Mouse (Mus musculus) kidney, adult 11 months (tissue): Measurements from ENCODE around the gene Spns2.

Source experiments
- DNase-seq: peaks from one replicate; pipeline ENCODE4 v3.0.0; 2022

Spns2 gene

DNA sequence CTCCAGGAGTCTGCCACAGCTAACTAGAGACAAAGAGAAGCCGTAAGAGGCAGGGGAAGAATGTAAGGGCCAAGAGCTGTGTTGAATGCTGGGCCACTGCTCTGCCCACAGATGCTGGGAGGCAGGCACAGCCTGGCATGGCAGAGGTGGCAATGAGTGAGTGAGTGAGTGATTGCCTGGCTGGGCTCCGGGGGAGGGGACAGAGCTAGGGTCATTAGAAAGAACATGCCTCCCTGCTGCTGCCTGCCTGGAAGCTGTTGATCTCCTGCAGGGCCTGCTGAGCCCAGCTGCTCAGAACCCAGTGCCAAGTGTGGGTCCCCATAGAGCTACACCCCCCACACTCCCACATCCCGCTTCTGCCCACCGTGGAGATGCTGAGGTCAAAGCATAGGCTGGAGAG, 7.7 kb upstream of the Spns2 start:
- DNase-seq = no peak

DNA sequence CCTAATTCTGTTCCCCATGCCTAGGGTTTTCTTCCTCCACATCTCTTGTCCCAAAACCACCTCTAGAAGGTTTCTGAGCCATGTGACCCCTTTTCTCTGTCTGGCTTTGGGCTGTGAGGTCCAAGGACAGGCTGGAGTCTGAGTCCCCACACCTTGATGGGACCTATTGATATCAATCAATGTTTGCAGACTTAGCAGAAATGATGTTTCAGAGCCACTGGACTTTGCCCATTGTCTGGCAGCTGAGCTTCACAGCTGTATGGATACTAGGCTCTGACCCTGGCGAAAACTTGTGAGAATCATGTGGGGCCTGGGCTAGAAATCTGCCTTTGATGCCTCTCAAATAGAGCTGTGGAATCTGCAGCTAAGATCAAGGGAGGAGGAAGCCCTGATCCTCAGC, 7.1 kb upstream of the Spns2 start:
- DNase-seq = no peak

- no peak for DNase-seq
Observed at GRCm38 (mm10) chr11:72496066-72496465, 6.4 kb upstream of the Spns2 start.

DNA sequence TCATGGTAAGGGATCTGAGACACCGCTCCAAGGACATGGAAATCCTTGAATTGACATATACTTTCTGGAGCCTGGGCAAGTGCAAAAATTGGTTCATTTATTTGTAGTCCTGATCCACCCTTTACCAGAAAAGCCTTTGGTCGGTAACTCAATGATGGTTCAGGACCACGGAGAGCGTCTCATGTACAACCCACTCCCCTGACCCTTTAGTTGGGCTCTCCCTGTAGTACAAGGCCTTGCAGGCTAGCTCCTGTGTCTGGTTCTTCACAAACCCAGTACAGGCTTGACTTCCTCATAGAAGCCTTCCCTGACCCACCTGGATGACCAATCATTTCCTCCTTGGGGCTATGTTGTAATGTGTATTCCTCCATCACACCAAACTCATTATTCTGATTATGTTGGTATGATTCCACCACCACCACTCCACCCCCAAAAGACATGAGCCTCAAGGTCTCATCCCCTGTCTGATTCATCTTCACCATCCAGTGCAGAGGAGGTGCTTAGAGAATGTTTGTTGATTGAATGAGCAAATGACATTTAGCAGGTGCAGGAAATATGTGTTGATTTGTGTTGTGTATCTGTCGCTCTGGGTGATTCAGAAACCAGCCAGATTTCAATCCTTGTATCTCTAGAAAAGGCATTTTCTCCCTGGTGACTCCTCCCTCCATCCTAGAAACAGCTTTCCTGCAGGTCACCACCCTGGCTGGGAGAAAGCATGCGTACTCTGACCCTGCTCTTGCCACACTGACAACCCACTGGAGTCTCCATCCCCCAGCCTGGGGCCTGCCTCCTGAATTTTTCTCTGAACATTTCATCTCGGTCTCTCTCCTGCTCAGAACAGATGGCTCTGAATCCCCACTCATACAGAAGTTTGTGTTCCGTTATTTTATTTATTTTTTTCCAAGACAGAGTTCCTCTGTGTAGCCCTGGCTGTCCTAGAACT, 4.6 kb upstream of the Spns2 start:
- no peak for DNase-seq

DNA sequence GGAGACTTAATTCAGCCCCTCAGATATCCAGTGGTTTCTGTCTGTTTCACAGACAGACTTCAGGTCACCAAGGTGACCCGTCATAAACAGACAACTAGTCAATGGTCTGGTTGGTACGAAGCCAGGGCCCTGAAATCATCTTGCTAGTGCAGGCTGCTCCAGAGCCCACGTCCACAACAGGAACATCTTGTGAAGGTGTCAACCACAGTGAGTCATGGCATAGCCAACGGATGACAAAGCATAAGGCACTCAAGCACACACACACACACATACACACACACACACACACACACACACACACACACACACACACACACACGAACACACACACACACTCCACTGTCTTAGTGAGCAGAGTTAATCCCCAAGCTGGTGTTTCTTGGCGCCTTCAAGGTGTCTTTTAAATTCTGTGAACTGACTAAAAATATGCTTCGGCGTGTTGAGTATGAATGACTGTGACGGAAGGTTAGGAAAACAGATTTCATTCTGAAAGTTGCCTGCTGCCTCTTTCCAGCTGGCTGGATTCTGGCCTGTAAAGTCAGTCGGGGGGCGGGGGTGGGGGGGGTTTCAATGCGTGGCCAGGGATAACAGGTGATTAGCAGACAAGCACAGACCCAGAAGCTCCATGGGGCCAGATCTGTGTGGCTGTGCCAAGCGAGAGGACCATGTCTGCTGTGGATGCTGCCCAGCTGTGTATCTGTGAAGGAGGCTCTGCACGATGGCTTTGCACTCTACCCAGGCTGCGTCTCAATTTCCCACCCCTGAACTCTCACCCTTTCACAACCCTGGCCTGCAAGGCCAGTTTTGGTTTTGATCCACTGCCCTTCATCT, 1.6 kb upstream of the Spns2 start:
- DNase-seq = no peak

DNA sequence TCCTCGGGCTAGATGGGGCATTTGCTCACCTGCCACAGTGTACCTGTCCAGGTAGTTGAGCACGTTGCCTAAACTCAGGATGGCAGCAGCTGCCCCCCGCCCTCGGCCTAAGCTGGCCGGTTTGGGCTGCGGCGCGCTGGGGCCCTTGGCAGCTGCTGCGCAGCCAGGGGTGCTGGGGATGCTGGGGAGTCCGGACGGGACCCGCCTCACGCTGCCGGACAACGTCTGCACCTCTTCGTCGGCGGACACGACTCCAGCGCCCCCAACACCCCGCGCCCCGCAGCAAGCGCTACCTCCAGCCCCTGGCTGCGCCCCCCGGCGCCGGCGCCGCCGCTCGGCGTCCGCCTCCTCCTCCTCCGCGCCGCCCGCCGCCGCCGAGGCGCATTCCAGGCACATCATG, 307 bp downstream of the Spns2 start:
- DNase-seq = no peak

- DNase-seq = no peak
Observed at GRCm38 (mm10) chr11:72488753-72489271, 892 bp downstream of the Spns2 start.

DNA sequence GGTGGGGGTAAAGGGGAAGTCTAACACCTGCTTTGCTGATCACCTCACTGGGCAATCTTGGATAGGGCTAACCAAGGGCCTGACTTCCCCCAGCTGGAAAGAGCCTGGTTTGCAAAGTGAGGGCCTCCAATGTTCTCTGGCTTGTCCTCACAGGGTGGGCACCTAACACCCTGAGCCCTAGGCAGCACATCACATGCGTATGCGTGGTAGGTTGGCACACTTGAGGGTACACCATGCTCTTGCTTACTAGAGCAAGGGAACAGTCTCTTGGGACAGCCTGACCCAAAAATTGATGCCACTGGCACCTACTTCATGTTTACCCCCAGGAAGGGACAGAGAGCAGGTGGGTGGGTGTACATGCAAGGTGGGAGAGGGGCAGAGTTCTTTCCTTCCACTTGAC, 2.0 kb downstream of the Spns2 start:
- no peak for DNase-seq

GRCm38 (mm10) chr11:72487171-72487570, 2.5 kb downstream of the Spns2 start:
- DNase-seq = no peak

GRCm38 (mm10) chr11:72485960-72486359, 3.7 kb downstream of the Spns2 start:
- DNase-seq = no peak

- DNase-seq = no peak
Observed at GRCm38 (mm10) chr11:72485157-72485556, 4.5 kb downstream of the Spns2 start.

- DNase-seq = no peak
Observed at GRCm38 (mm10) chr11:72484549-72484948, 5.2 kb downstream of the Spns2 start.

GRCm38 (mm10) chr11:72481952-72482351, 7.8 kb downstream of the Spns2 start:
- no peak for DNase-seq

DNA sequence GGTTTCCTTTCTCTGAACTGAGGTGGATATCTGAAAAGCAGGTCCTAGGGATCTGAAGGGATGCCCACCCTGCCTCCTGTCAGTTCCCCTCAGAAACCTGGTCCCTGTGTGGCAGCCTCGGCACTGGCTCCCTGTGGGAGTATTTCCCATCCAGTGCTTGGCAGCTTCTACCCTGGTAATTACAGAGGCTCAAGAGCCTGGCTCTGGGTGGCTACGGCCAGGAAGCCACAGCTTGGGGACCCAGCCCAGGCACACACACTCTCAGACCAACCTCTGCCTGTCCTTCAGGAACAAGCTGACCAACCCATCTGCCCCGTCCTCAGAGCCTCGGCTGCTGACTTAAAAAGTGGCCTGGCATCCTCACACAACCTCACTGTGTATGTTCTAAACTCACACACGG, 8.4 kb downstream of the Spns2 start:
- DNase-seq = no peak

DNA sequence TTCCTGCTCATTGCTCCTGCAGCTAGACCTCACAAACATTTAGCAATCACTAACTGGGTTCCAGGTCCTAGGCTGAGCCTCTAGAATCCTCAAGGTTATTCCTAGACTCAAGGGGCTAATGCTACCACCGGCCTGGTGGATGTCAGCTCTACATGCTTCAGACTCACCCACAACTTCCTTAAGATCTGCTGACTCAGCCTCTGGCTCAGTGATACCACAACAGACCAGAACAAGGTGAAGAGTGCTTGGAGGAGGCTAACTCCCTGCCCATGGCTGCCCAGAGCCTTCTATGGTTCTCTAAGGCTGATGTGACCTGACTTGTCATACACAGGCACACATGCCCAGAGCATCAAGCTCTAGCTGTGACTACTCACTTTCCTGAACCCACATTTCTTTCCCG, 10.2 kb downstream of the Spns2 start:
- DNase-seq = no peak

GRCm38 (mm10) chr11:72478228-72478627, 11.5 kb downstream of the Spns2 start:
- DNase-seq = no peak

DNA sequence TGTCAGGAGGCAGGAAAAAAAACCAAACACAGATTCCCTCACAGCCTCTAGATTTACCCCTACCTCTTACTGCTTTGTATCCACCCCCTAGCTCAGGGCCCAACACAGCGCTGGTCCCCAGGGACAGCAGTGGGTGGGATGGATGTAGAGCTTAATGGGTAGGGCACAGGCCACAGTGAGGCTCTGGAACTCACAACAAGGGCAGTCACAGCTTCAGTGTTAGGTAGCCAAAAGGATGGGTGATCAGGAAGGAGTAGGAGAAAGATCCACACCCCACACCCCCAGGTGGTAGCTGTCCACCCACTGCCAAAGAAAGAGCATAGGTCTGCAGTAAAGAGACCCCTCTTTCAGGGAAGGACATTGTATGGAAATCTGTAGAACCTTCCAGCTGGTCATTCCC, 12.1 kb downstream of the Spns2 start:
- no peak for DNase-seq

DNA sequence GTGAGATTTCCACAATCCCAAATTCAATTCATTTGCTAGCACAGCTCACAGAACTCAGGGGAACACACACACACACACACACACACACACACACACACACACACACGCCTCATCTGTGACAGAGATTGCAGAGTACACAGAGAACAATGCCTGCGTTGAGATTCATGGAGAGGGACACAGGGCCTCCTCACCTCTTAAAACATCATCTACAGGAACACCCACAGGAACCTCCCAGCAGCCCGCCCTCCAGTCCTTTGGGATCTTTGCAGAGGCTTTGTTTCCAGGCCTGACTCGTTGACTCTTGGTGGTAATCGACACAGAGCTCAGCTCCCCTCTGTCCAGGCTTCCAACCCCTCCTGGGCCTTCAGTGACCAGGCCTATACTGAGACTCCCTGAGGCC, 12.5 kb downstream of the Spns2 start:
- no peak for DNase-seq

DNA sequence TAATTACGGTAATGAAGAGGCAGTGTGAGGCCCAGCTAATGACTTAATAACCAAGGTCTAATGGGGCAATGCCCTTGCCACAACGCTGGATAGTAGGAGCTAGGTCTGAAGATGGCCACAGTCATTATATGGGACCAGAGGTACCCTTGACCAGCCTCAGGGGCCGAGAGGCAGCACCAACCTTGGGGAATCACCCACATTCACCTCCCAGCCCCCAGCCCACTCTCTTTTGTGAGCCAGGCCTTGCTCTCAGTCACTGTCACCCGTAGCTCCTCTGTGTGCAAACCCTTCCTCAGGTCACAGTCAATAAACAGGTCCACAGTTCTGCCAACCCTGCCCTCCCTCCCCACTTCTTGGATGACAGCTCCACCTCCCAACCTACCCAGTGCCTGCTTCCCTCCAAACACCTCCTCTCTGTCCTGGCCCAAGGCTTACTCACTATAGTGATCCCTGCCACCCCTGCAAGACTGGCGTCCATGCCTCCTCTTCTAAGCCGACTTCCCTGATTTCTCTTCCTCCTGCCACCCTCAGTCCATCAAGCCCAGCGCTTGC, 13.6 kb downstream of the Spns2 start:
- DNase-seq = no peak

DNA sequence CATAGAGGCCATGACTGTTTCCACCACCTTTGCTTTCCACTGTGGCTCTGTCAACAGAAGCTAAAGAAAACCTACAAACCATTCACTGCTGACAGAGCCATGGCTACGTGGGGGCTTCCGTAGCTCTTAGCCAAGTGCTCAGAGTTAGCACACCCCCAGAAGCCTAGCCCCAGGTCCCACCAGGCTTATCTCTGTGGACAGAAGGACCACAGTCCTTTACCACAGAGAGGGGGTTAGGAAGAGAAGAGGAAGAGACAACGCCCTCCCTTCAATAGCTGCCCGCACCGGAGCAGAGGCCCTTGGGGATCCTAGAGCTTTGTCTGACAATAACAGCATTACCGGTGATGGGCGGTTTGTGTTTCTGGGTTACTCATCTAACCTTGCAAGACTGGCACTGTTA, 14.3 kb downstream of the Spns2 start:
- no peak for DNase-seq

DNA sequence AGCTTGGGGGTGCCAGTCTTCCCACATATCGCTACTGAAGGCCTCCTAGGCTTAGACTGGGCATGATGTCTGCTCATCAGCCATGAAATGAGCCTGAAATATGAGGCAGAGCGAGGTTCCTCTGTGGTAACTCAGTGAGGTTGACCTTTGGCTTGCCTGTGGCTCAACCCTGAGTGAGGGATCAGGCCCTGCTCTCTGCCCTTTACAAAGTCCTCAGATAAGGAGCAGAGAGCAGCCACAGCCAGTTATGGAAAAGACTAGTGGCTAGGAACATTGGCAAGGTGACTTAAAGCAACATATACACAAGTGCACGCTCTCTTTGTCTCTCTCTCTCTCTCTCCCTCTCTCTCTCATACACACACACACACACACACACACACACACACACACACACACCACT, 14.8 kb downstream of the Spns2 start:
- DNase-seq = peak; percentile 63

GRCm38 (mm10) chr11:72473540-72473939, 16.2 kb downstream of the Spns2 start:
- DNase-seq = no peak

GRCm38 (mm10) chr11:72471381-72471780, 18.3 kb downstream of the Spns2 start:
- DNase-seq = no peak

GRCm38 (mm10) chr11:72470004-72470403, 19.7 kb downstream of the Spns2 start:
- no peak for DNase-seq
